23 mouse cellular contexts compared by ENCODE assay signal in genomic region chr4:155007641-155008040, GRCm38 (mm10). TPM values are rescaled to one million over a fixed set of nuclear protein-coding genes. Genes with fewer than 3 reads are reported as not detected.
DNase-seq lines count a peak whose midpoint lies in the region; ATAC-seq and TF ChIP-seq lines count a peak whose summit lies in the region.
"Had no signal": no experiment of that assay in that cellular context is flagged by ENCODE, and none has a peak within 500 bp of the region (broad histone marks: within the 10 kb centered on the region; RNA-seq: fewer than 3 reads in every experiment).

No protein-coding gene starts in this region.

- peak; percentile 66 for DNase-seq in cerebellum, adult 11-12 months
- peak; percentile 60 to 67 for DNase-seq in cerebellum, adult 2 months
- no peak for DNase-seq in cerebellum, adult 8-10 months
- peak; percentile 63 for DNase-seq in brain, adult 2 months (ENCODE audit: low read depth, low spot score)
- DNase-seq in cerebellum, postnatal 25 days: peak; percentile 57 to 58
- DNase-seq in heart, adult 9 months (ENCODE audit: low spot score in 2 of 2): no peak
- DNase-seq: adrenal gland, adult 8-10 months; adrenal gland, postnatal 14 days; adrenal gland, postnatal 36 days; B cell, adult 2 months; embryo, embryonic 11 days had no signal

- WGBS in cerebellum, adult 2 months: 28% methylated on average over 3 of the region's 3 CpGs

- no peak for TF ChIP-seq POLR2A in cerebellum, adult 2 months (IDR thresholded peaks at IDR 0.05; ENCODE audit: borderline replicate concordance, insufficient read depth, low read length)

- no peak for ATAC-seq in cerebellum, adult (ENCODE audit: insufficient number of reproducible peaks, low FRiP score, low TSS enrichment)
- ATAC-seq: activated CD4-positive, CD25-positive, alpha-beta regulatory T cell, adult 4 months; CD4-positive, CD25-positive, alpha-beta regulatory T cell, adult 4 months; forebrain, embryonic 14.5 days; forebrain, embryonic 16.5 days; Patski had no signal

- H3K4me3 ChIP-seq in cerebellum, adult 2 months (replicated peaks; ENCODE audit: insufficient read depth, low read depth, low read length): no peak overlapping the region
- H3K4me3 ChIP-seq: embryonic facial prominence, embryonic 13.5 days; embryonic facial prominence, embryonic 15.5 days; erythroblast, embryonic 14.5 days; forebrain, embryonic 10.5 days; forebrain, embryonic 12.5 days had no signal

- no peaks in the 10 kb centered on the region for H3K27me3 ChIP-seq in cerebellum, adult 2 months (ENCODE audit: control insufficient read depth, insufficient read depth, low read length)
- H3K27me3 ChIP-seq: embryonic facial prominence, embryonic 13.5 days; embryonic facial prominence, embryonic 15.5 days; Patski had no signal

- H3K4me1 ChIP-seq in cerebellum, adult 2 months (ENCODE audit: control insufficient read depth, insufficient read depth, low read length): peaks cover 81% of the 10 kb centered on the region
- H3K4me1 ChIP-seq: embryonic facial prominence, embryonic 15.5 days had no signal

- H3K27ac ChIP-seq in cerebellum, adult 2 months (ENCODE audit: insufficient read depth, low read length): no peak overlapping the region
- H3K27ac ChIP-seq: embryonic facial prominence, embryonic 13.5 days; embryonic facial prominence, embryonic 15.5 days; forebrain, embryonic 10.5 days; forebrain, embryonic 12.5 days had no signal

- TF ChIP-seq CTCF in cerebellum, adult 2 months (IDR thresholded peaks at IDR 0.05; ENCODE audit: borderline replicate concordance, insufficient read depth, low read depth, low read length): no peak

RNA-seq across cellular contexts. Expression of gene Pank4, which starts 43.7 kb away (rescaled TPM):
- polyA plus RNA-seq in cerebellum, adult 2 months (2012; rRNA removed): 84.6 and 85.5 TPM in 2 replicates

RNA-seq across cellular contexts. Expression of gene Hes5, which starts 46.9 kb away (rescaled TPM):
- 4.6 and 4.8 TPM in 2 replicates for polyA plus RNA-seq in cerebellum, adult 2 months (2012; rRNA removed)
- polyA plus RNA-seq: erythroblast, embryonic 14.5 days; G1E; Patski had no signal

RNA-seq across cellular contexts. Expression of gene Plch2, which starts 48.9 kb away (rescaled TPM):
- 149 and 180 TPM in 2 replicates for polyA plus RNA-seq in cerebellum, adult 2 months (2012; rRNA removed)
- polyA plus RNA-seq: activated CD4-positive, CD25-positive, alpha-beta regulatory T cell, adult 4 months; CD4-positive, CD25-positive, alpha-beta regulatory T cell, adult 4 months; erythroblast, embryonic 14.5 days had no signal

RNA-seq across cellular contexts. Expression of gene Pex10, which starts 59.2 kb away (rescaled TPM):
- 32.0 and 38.1 TPM in 2 replicates for polyA plus RNA-seq in cerebellum, adult 2 months (2012; rRNA removed)

Comparison
In these comparisons a context has a peak if more than half of its experiments do, and no peak if none do; other contexts are left out.
1. DNase-seq: peak in cerebellum, adult 11-12 months (single experiment), cerebellum, adult 2 months (2 of 2), brain, adult 2 months (single experiment) and cerebellum, postnatal 25 days (2 of 2); none in cerebellum, adult 8-10 months (single experiment) and heart, adult 9 months (0 of 2).